Mouse (Mus musculus): ENCODE results near the gene Rap2c. TPM values are rescaled to one million over a fixed set of nuclear protein-coding genes. Genes with fewer than 3 reads are reported as not detected.

The Rap2c gene
- polyA plus RNA-seq, 3 experiments from 2014 or later = 22.3 to 35.1 (median 25.3) TPM

GRCm38 (mm10) chrX:50968157-50968932, 49.5 kb downstream of the Rap2c start:
- ATAC-seq = no peak

GRCm38 (mm10) chrX:50965157-50965556, 52.7 kb downstream of the Rap2c start:
- ATAC-seq = no peak

- no peak for ATAC-seq
These were observed 54.9 kb downstream of the Rap2c start for GRCm38 (mm10) chrX:50962955-50963354.

Other genes starting within 250 kb of the Rap2c start
- gene Stk26, start 177.0 kb downstream of the Rap2c start, polyA plus RNA-seq (2017; shearing (Covaris generic)) = 10 to 100 TPM in 1 of 3 experiments, 1 to 10 TPM in 2; 9.3 to 16.3 (median 9.5) TPM
- not detected for gene Frmd7, start 75.3 kb downstream of the Rap2c start, polyA plus RNA-seq (2017; shearing (Covaris generic))
- gene Mbnl3, start 188.5 kb upstream of the Rap2c start, polyA plus RNA-seq (2017; shearing (Covaris generic)) = 10 to 100 TPM; 35.8 to 45.5 (median 36.6) TPM

Measured in inflammation-experienced regulatory T-cells, adult 6 months (primary cell).